Mouse (Mus musculus) neural tube, embryonic 12.5 days (tissue): Measurements from ENCODE around the gene Itpr1. TPM values are rescaled to one million over a fixed set of nuclear protein-coding genes. Genes with fewer than 3 reads are reported as not detected.

Experiments
- ATAC-seq: fragments of 200-750 bp; cut with Nextera tagmentation; 2 replicates; pipeline ENCODE4 v1.8.0; 2017; ENCODE audit warnings: low read depth, mild to moderate bottlenecking, moderate TSS enrichment, moderate library complexity; ENCODE audit not compliant: low FRiP score
- H3K27ac ChIP-seq: fragments of 300-500 bp; sonication (generic); 2 replicates; pipeline ENCODE4 v1.5.1; 2016
- H3K27me3 ChIP-seq: fragments of 300-500 bp; sonication (generic); replicated peaks from 2 replicates; pipeline ENCODE4 v1.6.1; 2016; ENCODE audit warnings: mild to moderate bottlenecking
- H3K36me3 ChIP-seq: fragments of 300-500 bp; sonication (generic); 2 replicates; pipeline ENCODE4 v1.6.1; 2016; ENCODE audit warnings: mild to moderate bottlenecking
- H3K4me1 ChIP-seq: fragments of 300-500 bp; sonication (generic); 2 replicates; pipeline ENCODE4 v1.6.1; 2016
- H3K4me2 ChIP-seq: fragments of 300-500 bp; sonication (generic); replicated peaks from 2 replicates; pipeline ENCODE4 v1.6.1; 2016; ENCODE audit warnings: mild to moderate bottlenecking
- H3K4me3 ChIP-seq: fragments of 300-500 bp; sonication (generic); 2 replicates; pipeline ENCODE4 v1.5.1; 2016
- H3K9ac ChIP-seq: fragments of 300-500 bp; sonication (generic); 2 replicates; pipeline ENCODE4 v1.6.1; 2016; ENCODE audit warnings: mild to moderate bottlenecking
- H3K9me3 ChIP-seq: fragments of 300-500 bp; sonication (generic); 2 replicates; pipeline ENCODE4 v1.6.1; 2016; ENCODE audit warnings: mild to moderate bottlenecking
- WGBS: fragments of 180-500 bp; shearing (Covaris S2); methylation state at CpG from one replicate; pipeline ENCODE4 v1.1.7; 2016; 5-methylcytosine and 5-hydroxymethylcytosine counted together
- polyA plus RNA-seq: library from polyadenylated mRNA; unstranded; fragments of >200 nt; fragmentation: Nextera tagmentation; extraction: Ambion mirVana; gene quantifications from 2 replicates; pipeline ENCODE4 v1.2.1, GENCODE M21; 2016

Gene Itpr1
- polyA plus RNA-seq, 1 experiment from 2014 or later = 6.9 TPM

DNA sequence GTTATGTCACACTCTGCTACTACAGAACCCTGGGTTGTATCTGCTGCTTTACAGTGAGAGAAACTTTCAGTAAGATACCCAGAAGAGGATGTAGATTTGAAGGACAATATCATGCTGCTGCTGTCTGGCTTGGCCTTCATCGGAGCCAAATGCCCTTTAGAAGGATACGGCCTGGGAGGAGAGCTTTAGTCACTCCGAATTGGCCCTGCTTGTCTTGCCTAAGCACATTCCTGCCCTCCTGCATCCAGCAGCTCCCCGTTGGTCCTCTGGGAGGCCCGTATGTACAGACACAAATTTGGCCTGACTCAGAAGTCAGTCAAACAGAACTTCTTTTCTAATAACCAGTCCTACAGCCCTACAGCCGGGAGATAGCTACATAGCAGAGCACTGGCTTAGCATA, 21.6 kb downstream of the Itpr1 start:
- no peak overlapping the region for H3K9ac ChIP-seq
- peaks cover 16% of the 10 kb centered on the region for H3K4me1 ChIP-seq
- no peaks in the 10 kb centered on the region for H3K27me3 ChIP-seq
- H3K36me3 ChIP-seq = no peaks in the 10 kb centered on the region
- H3K9me3 ChIP-seq = no peaks in the 10 kb centered on the region
- H3K27ac ChIP-seq = no peak overlapping the region
- 84% methylated on average over 6 of the region's 6 CpGs for WGBS
- no peak for ATAC-seq
- no peak overlapping the region for H3K4me2 ChIP-seq
- no peak overlapping the region for H3K4me3 ChIP-seq

DNA sequence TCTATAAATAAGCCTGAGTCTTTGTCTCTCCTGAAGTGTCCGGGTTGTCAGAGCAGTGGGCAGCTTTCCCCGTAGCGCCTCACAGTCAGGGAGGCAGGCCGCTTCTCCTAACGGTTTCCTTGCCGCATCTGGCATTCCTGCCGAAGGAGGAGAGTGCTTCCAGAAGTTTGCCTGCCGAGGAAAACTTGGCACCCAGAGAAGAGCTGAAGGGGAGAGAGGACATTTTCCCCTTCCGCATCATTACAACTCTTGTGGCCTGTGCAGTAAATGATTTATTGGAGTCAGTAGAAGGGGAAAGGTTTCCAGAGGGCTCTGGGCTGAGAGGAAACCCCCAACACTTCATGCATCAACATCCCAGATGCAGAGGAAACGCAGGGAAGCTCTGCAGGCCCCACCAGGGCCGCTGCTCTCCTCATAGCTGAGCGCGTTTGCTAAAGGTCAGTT, 22.8 kb downstream of the Itpr1 start:
- Histone ChIP-seq H3K4me2 (no peak overlapping the region), H3K27me3 (no peaks in the 10 kb centered on the region), H3K36me3 (no peaks in the 10 kb centered on the region), H3K27ac (no peak overlapping the region), H3K9ac (no peak overlapping the region), H3K9me3 (no peaks in the 10 kb centered on the region), H3K4me1 (peaks cover 16% of the 10 kb centered on the region), H3K4me3 (no peak overlapping the region)
- WGBS = 28% methylated on average over 13 of the region's 13 CpGs
- ATAC-seq = no peak

DNA sequence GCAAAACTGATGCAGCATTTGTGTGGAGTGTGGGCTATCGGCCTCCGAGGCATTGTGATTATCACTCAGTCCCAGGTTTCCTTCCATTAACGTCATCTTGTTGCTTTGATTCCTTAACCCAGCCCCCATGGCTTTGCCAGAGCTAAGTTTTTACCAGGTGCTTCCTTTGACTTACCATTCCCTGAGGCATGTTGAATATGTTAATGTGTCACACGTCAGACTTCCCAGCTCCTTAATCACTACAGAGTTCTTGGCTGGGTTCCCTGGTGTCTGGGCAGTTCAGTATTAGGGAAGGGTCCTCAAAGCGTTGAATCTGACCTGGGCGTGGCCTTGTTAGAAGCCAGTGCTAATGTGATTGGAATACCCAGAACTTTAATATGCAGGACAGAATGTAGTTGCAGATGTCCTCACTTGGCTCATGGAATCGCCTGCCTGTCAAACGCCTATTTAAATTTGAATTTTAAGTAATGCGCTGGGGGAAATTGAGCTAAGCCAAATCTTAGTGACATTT, 23.6 kb downstream of the Itpr1 start:
- H3K4me3 ChIP-seq = no peak overlapping the region
- no peaks in the 10 kb centered on the region for H3K36me3 ChIP-seq
- H3K27me3 ChIP-seq = no peaks in the 10 kb centered on the region
- no peak overlapping the region for H3K4me2 ChIP-seq
- H3K9ac ChIP-seq = no peak overlapping the region
- no peaks in the 10 kb centered on the region for H3K9me3 ChIP-seq
- peaks cover 16% of the 10 kb centered on the region for H3K4me1 ChIP-seq
- ATAC-seq = no peak
- no peak overlapping the region for H3K27ac ChIP-seq
- WGBS = 69% methylated on average over 9 of the region's 9 CpGs

DNA sequence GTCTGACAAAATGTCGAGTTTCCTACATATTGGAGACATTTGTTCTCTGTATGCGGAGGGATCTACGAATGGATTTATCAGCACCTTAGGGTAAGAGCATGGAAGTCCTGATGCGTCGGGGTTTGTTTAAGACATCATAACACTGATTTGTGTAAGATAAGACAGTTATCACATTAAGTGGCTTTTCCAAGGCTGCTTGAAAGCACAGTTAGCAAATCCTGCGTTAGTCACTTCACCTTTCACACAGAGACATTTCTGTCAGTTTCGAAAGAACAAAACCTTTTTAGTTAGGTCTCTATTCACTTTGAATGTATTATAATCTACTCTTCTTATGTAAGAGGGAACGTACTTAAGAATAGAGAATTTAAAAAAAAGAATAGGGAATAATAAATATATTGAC, 24.1 kb downstream of the Itpr1 start:
- Histone ChIP-seq H3K9ac (no peak overlapping the region), H3K27ac (no peak overlapping the region), H3K4me1 (peaks cover 16% of the 10 kb centered on the region), H3K4me2 (no peak overlapping the region), H3K9me3 (no peaks in the 10 kb centered on the region), H3K27me3 (no peaks in the 10 kb centered on the region), H3K4me3 (no peak overlapping the region), H3K36me3 (no peaks in the 10 kb centered on the region)
- 90% methylated on average over 8 of the region's 8 CpGs for WGBS
- no peak for ATAC-seq

DNA sequence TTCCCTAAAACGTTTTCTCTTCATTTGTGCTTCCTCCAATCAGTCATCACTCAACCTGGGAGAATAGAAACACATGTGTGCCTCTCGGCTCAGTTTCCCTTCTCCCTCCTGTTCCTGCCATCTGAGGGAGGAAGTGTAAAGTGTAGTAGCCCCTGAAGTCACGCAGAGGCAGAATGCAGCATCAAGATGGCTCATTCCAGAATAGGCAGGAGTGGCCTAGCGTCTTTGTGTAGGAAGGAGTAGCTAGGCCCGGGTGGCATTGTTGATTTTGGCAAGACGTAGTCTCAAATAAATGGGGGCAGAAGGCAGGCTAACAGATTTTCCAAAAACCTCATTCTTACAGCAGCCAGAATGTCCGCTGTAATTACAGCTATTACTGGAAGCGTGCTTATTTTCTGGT, 24.7 kb downstream of the Itpr1 start:
- Histone ChIP-seq H3K9me3 (no peaks in the 10 kb centered on the region), H3K36me3 (no peaks in the 10 kb centered on the region), H3K27ac (no peak overlapping the region), H3K27me3 (no peaks in the 10 kb centered on the region), H3K4me1 (peaks cover 16% of the 10 kb centered on the region), H3K9ac (no peak overlapping the region), H3K4me2 (no peak overlapping the region), H3K4me3 (no peak overlapping the region)
- ATAC-seq = no peak
- 74% methylated on average over 8 of the region's 8 CpGs for WGBS

DNA sequence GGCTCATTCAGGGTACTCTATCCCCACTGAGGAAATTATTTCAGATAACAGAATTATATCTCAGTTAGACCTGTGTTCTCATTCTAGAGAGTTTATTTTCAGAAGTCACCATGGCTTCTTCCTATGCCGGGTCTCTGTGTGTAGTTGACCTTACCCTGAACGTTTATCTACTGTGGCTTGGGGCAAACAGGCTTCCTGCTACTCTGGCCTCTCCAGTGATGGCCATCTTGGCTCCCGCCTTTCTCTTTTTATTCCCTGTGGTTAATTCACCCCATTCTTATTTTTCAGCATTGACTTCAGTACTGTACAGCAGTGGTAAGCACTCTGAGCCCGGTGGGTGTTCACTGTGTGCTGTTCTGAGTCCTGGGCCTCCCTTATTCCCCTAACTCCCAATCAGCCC, 25.1 kb downstream of the Itpr1 start:
- Histone ChIP-seq H3K4me1 (peaks cover 14% of the 10 kb centered on the region), H3K36me3 (no peaks in the 10 kb centered on the region), H3K9ac (no peak overlapping the region), H3K27ac (no peak overlapping the region), H3K27me3 (no peaks in the 10 kb centered on the region), H3K4me2 (no peak overlapping the region), H3K9me3 (no peaks in the 10 kb centered on the region), H3K4me3 (no peak overlapping the region)
- WGBS = 75% methylated on average over 4 of the region's 4 CpGs
- ATAC-seq = no peak

DNA sequence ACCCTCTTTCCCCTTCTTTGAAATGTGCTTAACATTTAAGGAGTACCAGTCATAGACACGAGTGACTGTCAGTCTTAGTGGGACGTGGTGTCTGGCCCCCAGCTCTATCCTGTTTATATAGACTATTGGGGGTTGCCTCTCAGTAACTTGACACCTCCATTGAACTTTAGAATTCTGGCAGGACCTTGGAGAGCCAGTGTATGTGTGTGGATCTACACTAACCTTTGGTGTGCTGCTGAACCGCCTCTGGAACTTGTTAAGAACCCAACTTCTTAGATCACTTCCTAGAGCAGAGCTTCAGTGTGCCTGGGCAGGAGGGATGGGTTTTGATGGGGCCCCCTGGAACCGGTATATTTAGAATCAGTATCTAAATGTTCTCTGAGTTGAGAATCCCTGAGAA, 26.2 kb downstream of the Itpr1 start:
- H3K9me3 ChIP-seq = no peaks in the 10 kb centered on the region
- no peak overlapping the region for H3K4me2 ChIP-seq
- ATAC-seq = no peak
- H3K27me3 ChIP-seq = no peaks in the 10 kb centered on the region
- H3K36me3 ChIP-seq = no peaks in the 10 kb centered on the region
- peaks cover 14% of the 10 kb centered on the region for H3K4me1 ChIP-seq
- no peak overlapping the region for H3K4me3 ChIP-seq
- no peak overlapping the region for H3K27ac ChIP-seq
- H3K9ac ChIP-seq = no peak overlapping the region
- 64% methylated on average over 4 of the region's 4 CpGs for WGBS

DNA sequence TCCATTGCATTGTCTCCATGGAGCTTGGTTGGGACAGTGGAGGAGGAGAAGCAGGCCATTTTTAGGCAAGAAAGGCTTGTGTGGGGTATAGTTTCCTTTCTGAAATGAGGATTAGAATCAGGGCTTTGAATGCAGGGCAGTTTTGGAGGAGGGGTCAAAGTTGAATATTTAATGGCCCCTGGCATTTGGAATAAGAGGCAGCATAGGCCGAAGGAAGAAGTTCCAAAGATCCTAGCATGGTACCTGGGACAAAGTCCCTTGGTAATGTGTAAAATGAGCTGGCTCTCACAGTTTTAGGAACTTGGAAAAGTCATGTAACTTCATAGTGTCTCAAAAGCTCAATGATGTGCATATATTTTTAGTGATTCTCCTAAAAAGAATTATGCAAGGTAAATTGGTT, 27.1 kb downstream of the Itpr1 start:
- ATAC-seq = no peak
- Histone ChIP-seq H3K27me3 (no peaks in the 10 kb centered on the region), H3K4me1 (peaks cover 14% of the 10 kb centered on the region), H3K36me3 (no peaks in the 10 kb centered on the region), H3K4me2 (no peak overlapping the region), H3K9ac (no peak overlapping the region), H3K9me3 (no peaks in the 10 kb centered on the region), H3K27ac (no peak overlapping the region), H3K4me3 (no peak overlapping the region)
- 89% methylated on average over 1 of the region's 1 CpGs for WGBS

DNA sequence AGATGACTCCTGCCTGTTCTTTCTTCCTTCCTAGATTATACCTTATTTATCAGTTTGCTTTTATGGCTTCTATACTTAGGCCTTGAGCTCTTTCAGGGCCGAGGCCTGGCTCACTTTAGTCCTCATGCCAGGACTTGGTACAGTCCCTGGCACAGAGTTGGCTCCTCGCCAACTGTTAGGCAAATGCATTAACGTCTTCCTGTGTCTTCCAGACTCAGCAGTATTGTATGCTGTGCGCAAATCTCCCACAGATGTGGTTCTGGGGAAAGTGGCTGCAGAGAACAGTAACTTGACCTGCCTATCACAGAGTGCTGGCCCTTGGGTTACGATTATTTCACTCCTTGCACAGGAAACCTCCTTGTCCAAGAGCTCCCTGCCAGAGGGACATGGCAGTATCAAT, 27.9 kb downstream of the Itpr1 start:
- H3K9ac ChIP-seq = no peak overlapping the region
- no peaks in the 10 kb centered on the region for H3K36me3 ChIP-seq
- WGBS = 62% methylated on average over 5 of the region's 5 CpGs

DNA sequence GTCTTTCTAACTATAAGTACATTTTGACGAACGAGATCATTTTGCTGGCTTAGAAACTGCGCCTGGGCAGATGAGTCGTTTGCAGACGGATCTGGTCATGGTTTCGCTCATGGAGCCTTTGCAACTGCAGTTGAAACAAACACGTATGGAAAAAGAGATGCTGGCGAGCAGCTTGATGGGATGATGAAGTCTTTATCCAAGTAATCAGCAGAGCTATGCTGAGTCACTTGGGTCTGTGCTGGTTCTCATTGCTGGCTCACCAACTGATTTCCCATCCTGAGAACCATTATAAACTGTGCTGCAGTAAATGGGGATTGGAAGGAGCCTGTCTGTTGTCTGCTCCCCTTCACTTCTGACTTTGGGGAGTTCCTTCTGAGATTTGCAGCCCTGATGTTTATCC, 31.7 kb downstream of the Itpr1 start:
- Histone ChIP-seq H3K27me3 (no peaks in the 10 kb centered on the region), H3K9ac (no peak overlapping the region), H3K4me1 (peaks cover 11% of the 10 kb centered on the region), H3K4me2 (no peak overlapping the region), H3K36me3 (no peaks in the 10 kb centered on the region), H3K4me3 (no peak overlapping the region), H3K27ac (no peak overlapping the region), H3K9me3 (no peaks in the 10 kb centered on the region)
- no peak for ATAC-seq
- 92% methylated on average over 8 of the region's 8 CpGs for WGBS

More for the DNA sequence above, 27.9 kb downstream of the Itpr1 start:
- H3K4me3 ChIP-seq = no peak overlapping the region
- no peak for ATAC-seq
- H3K27ac ChIP-seq = no peak overlapping the region
- H3K4me2 ChIP-seq = no peak overlapping the region
- no peaks in the 10 kb centered on the region for H3K9me3 ChIP-seq
- peaks cover 10% of the 10 kb centered on the region for H3K4me1 ChIP-seq
- no peaks in the 10 kb centered on the region for H3K27me3 ChIP-seq

DNA sequence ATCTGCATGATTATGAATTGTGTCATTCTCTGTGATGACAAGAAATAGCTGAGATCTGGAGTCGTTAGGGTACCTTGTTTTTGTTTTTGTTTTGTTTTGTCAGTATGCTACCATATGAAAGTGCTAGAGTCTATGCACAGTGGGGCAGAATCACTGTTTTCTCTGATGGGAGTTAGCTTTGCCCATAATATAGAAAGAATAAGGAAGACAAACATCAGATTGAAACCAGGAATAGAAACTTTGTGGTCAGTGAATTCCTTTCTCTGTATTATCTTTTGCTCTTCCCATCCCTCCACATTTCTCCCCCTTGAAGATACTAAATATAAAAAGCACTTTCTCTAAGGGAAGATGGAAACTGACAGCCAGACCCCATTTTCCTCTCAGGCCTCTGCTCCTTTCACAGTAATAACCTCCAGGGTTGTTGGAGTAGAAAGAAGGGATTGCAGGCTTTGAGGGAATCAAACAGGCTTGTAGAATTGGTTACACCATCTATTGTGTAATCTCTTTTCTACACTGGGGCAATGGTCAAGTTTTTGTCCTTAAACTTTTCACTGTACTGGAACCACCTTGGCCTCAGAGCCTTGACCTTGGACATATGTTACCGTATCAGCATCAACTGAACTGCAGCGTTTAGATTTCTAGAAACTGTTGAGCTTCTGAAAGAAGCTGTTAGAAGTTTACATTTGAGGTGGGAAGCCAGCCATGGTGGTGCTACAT, 33.6 kb downstream of the Itpr1 start:
- 87% methylated on average over 3 of the region's 3 CpGs for WGBS
- Histone ChIP-seq H3K36me3 (no peaks in the 10 kb centered on the region), H3K4me1 (peaks cover 11% of the 10 kb centered on the region), H3K4me3 (no peak overlapping the region), H3K9me3 (no peaks in the 10 kb centered on the region), H3K9ac (no peak overlapping the region), H3K4me2 (no peak overlapping the region), H3K27ac (no peak overlapping the region), H3K27me3 (no peaks in the 10 kb centered on the region)
- no peak for ATAC-seq

DNA sequence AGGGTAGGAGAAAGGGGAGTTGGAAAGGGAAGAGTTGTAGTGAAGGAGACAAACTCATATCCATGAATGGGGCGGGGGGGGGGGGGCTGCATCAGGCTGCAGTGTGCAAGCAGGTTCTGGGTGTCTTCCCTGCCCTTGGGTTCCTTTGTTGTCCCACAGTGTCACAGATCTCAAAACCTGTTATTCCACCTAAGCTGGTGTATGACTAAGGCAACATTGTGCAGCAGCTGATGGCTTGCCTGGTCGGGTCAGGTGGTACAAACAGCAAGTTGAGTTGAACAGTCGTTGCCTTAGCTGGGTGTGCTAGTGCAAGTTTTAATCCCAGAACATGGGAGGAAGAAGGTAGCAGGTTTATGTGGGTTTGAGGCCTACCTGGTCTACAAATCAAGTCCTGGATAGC, 34.3 kb downstream of the Itpr1 start:
- ATAC-seq = no peak
- H3K4me2 ChIP-seq = no peak overlapping the region
- no peak overlapping the region for H3K4me3 ChIP-seq
- peaks cover 11% of the 10 kb centered on the region for H3K4me1 ChIP-seq
- 89% methylated on average over 3 of the region's 3 CpGs for WGBS
- no peaks in the 10 kb centered on the region for H3K36me3 ChIP-seq
- no peak overlapping the region for H3K9ac ChIP-seq
- H3K27me3 ChIP-seq = no peaks in the 10 kb centered on the region
- H3K27ac ChIP-seq = no peak overlapping the region
- H3K9me3 ChIP-seq = no peaks in the 10 kb centered on the region

DNA sequence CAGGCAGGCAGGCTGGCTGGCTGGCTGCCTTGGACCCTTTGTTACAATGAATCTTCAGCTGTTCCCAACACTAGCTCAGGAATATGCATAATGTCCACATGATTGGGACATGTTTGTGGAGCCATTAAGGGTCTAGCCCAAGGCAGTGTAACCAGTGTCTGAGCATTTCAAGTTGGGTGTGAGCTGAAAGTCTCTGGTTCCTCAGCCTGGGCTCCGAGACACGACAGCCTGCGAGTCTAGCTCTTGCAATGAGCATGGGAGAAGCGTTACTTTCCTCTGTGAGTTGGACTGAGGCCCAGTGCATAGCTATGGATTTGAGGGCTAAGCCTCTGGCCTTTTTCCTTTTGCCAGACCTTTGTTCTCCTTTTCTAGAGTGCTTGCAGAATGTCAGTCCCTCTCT, 35.6 kb downstream of the Itpr1 start:
- WGBS = 67% methylated on average over 4 of the region's 4 CpGs
- no peaks in the 10 kb centered on the region for H3K9me3 ChIP-seq
- ATAC-seq = peak; percentile 55; the same call in 1 of the 2 replicates
- no peak overlapping the region for H3K4me3 ChIP-seq
- no peak overlapping the region for H3K4me2 ChIP-seq
- no peak overlapping the region for H3K27ac ChIP-seq
- H3K27me3 ChIP-seq = no peaks in the 10 kb centered on the region
- H3K4me1 ChIP-seq = peaks cover 11% of the 10 kb centered on the region
- no peak overlapping the region for H3K9ac ChIP-seq
- H3K36me3 ChIP-seq = no peaks in the 10 kb centered on the region
